Mouse (Mus musculus) kidney, postnatal 14 days (tissue): ENCODE data around the gene Tmem256.

Experiments used
- DNase-seq: peaks from one replicate; pipeline ENCODE4 v3.0.0; 2022; ENCODE audit warnings: mixed read lengths

Tmem256 gene

DNA sequence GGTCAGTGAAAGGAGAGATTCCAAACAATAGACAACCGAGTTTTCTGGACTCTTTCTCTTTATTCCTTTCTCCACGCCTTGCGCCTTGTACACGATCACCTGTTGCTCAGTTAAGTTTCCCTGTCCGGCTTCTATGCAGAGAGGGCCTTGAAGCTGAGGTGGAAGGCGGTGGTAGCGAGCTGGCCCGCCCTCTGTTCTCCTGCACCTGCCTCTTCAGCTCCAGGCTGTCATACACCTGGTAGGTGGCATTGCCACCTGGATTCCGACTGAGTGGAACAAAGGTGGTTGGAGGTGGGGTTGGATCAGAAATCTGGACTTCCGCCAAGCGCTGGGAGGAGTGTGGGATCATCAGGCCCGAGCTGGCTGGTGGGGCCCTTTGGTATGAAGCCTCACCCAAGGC lies 21.8 kb upstream of the Tmem256 start:
- DNase-seq: no peak

DNA sequence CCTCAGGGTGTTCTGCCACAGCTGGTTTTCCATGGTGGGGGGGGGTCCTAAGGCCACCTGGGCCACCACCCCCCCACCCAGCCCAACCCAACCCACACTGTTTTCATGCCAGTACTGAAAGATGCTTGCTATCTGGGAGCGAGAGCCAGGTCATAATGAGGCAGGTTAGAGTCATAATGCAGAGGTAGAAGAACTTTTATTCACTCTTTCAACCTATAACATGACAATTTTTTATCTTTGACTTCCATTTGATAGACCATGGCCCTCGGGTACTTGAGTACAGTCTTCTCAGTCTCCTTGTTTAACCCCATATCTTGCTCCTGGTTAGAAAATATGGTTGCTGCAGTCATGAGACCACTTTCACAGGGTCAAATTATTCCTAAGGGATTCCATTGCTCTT lies 19.9 kb upstream of the Tmem256 start, which contains the start of gene Spem2:
TSS of gene Spem2 (minus strand) at position 101 of the 400 bp plus-strand sequence.
- no peak for DNase-seq

DNA sequence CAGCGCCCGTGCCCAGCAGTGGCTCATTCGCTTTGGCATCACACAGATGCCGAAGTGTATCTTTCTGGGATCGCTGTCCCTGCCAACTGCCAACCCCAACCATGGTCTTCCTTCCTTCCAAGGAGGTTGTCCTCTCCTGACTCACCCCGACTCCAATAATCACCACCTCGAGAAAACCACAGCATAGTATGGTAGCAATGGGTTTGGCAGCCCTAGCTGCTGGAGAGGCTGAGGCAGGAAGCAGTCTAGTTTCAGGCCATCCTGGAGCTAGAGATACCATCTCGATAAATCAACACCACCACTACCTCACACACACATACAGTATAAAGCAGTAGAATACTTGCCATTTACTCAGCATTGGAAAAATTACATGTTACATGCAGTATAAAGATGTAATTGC lies 19.4 kb upstream of the Tmem256 start:
- DNase-seq: no peak

- no peak for DNase-seq
These were observed 16.2 kb upstream of the Tmem256 start, which contains the start of gene Spem1 for GRCm38 (mm10) chr11:69822080-69822479. TSS of gene Spem1 (minus strand) at chr11:69822180.

- DNase-seq: no peak
These were observed 14.9 kb upstream of the Tmem256 start for GRCm38 (mm10) chr11:69823456-69823855.

DNA sequence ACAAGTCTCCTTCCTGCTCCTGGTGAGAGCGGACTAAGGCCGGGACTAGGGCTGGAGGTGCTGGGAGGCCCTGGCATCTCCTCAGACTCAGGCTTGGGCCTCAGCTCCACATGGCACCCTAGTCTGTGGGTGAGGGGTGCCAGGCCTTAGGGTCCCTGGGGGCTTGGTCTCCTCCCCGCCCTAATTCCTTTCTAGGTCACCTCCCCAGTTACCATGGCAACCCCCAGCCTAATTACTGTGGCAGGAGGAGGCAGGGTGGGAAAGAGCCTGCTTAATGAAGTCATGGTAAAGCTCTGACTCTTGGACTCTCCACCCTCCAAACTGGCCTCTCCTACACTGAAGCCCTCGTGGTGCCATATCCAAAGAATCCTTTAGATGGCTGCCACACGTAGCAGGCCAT lies 9.5 kb upstream of the Tmem256 start:
- no peak for DNase-seq

- DNase-seq: no peak
These were observed 4.8 kb upstream of the Tmem256 start for GRCm38 (mm10) chr11:69833554-69833953.

GRCm38 (mm10) chr11:69834001-69834549 lies 4.2 kb upstream of the Tmem256 start:
- peak; percentile 54 for DNase-seq

DNA sequence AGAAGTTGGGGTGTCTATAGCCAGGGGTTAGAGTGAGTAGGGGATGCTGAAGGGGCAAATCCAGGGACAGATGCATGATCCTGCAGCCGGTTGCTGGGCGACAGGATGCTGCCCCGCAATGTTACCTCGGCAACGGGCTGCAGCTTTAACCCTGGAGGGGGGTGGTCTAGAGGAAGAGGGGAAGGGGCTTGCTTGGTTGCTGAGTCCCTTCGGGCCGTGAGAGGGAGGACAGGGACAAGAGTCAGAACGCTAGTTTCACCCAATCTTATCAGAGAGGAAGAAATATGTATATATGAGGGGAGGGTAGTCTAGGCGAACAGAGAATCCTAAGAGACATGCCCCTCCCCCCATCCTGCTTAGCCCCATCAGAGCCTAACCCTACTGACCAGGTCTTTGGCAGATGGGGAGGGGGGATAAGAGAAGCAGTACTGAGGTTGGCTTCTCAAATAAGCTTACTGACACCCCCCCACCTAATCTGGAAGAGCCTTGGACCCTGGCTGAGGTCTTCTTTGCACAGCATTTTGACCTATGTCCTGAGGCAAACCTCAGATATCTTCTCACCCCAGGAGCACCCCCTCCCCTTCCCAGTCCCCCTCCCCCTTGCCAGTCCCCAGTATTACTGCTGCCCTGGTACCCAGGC lies 2.9 kb upstream of the Tmem256 start:
- no peak for DNase-seq

GRCm38 (mm10) chr11:69835966-69836335 lies 2.4 kb upstream of the Tmem256 start:
- no peak for DNase-seq

DNA sequence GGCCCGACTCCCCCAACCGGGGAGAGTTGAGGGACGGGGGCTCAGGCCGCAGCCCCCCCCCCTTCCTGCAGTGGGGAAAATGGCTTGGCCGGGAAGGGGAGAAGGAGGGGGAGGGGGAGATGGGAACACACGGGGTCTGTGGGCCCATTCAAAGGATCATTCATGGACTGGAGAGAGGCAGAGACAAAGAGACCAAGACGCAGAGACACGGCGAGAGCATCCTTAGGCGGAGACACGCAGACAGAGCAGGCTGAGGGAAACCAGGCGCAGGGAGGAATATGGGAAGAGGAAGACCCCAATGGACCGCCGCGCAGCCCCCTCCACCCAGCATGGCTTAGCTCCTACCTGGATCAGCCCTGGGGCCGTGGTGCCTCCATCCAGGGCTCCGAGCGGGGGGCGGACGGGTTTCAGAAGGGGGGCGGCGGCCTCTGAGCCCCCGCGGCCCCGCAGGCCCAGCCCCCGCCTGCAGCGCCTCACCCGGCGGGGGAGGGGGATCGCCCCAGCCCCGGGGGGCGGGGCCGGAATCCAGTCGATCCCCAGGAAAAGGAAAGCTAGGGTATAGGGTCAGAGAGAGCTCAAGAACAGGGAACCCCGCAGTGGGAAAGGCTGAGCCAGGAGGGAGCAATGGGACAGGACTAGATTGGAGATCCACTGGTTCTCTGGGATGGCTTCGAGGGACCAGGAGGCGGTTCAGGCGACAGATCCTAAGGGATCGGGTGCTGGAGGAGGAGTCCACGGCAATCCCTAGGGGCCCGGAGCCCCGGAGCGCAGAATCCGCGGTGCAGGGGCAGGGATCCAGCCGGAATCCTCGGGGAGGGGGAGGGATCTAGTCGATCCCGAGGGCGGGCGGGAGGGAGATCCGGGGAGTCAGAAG lies 1.4 kb upstream of the Tmem256 start:
- DNase-seq: peak; percentile 55

DNA sequence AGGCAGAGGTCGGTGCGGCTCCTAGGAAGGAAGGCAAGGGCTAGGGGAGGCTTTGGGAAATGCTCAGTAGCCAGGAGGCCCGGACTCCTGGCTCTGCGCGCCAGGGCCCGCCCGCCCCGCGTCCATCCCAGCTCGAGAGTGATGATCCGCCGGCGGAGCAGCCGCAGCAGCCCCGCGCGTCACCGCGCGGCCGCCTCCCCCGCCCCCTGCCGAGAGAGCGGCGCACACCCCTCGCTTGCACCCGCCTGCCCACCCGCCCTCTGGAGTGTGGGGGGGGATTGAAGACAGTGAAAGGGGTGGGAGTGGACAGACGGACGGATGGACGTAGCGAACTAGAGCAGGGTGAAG lies 736 bp upstream of the Tmem256 start, which contains the start of gene Nlgn2:
TSS of gene Nlgn2 (minus strand) at position 181 of the 348 bp plus-strand sequence.
- DNase-seq: no peak

- DNase-seq: no peak
These were observed 395 bp downstream of the Tmem256 start for GRCm38 (mm10) chr11:69838714-69839104.

DNA sequence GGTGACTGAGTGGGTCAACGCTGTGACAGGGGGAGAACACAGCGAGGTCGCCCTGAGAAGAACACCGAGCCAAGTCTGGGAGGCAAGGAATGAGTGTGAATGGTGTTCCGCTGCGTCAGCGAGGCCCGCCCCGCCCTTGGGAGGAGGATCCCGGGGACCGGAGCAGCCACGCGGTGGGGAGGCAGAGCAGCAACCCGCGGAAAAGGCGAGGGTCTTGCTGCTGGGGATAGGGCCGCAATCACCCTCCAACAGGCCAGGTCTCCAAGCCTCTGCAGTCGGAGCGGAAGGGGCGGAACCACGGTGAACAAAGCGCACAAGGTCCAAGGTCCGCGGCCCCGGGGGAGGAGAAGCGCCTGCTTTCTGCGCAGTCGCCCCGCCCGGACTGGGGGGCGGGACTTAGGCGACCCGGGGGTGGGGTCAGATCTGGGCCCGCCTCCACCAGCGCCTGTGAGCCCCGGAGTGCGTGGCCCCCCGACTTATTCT lies 7.9 kb downstream of the Tmem256 start, which contains the start of gene Plscr3:
TSS of gene Plscr3 (plus strand) at position 179 of the 483 bp plus-strand sequence.
- peak; percentile 96 for DNase-seq

- peak; percentile 36 for DNase-seq
These were observed 8.7 kb downstream of the Tmem256 start for GRCm38 (mm10) chr11:69846738-69847688.

DNA sequence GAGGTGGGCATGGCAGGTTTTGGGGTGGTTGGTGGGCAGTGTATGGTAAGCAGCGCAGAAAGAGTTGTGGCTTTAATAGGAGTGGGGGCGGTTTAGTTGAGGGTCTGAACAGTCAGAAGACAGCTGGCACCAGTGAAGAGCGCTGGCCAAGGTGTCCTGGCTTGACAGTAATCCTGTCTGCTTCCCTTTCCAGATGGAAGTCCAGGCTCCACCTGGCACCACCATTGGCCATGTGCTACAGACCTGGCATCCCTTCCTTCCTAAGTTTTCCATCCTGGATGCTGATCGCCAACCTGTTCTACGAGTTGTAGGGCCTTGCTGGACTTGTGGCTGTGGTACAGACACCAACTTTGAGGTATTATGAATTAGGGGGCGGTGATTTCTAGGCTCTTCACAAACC lies 9.7 kb downstream of the Tmem256 start:
- DNase-seq: no peak

GRCm38 (mm10) chr11:69849128-69849527 lies 10.8 kb downstream of the Tmem256 start:
- no peak for DNase-seq

DNA sequence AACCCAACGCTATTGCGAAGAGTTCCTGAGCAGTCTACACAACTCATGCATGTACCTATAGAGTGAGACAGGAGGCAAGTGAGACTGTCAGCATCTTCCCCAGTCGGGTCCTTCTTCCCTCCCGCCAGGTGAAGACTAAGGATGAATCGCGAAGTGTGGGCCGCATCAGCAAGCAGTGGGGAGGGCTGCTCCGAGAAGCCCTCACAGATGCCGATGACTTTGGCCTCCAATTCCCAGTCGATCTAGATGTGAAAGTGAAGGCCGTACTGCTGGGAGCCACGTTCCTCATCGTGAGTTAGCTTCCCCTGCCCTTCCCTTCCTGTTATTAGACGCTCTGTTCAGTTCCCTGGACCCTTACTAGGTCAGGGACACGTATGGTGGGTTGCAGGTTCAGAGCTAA lies 11.6 kb downstream of the Tmem256 start:
- no peak for DNase-seq

- no peak for DNase-seq
These were observed 12.4 kb downstream of the Tmem256 start for GRCm38 (mm10) chr11:69850754-69851153.

DNA sequence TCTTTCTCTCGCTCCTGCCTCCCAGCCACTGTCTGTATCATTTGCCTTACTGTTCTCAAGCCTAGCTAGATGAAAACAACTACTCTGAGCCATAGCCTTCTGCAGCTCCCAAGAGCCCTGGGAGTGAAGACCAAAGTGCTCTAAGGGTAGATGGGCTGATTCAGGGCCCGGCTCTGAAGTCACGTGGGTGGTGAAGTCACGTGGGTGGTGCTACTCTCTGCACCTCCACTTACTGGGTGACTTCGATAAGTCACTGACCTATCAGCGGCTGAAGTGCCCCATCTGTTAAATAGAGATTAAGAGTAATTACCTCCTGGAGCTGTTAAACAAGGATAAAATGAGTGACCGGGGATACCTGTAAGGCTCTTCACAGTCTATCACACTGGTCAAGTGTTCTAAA lies 15.7 kb downstream of the Tmem256 start:
- DNase-seq: no peak

- DNase-seq: no peak
These were observed 16.4 kb downstream of the Tmem256 start for GRCm38 (mm10) chr11:69854680-69855079.

- DNase-seq: peak; percentile 50
These were observed 17.0 kb downstream of the Tmem256 start for GRCm38 (mm10) chr11:69855347-69855746.
